Comparison of ENCODE assay signal across 27 mouse cellular contexts in genomic region chr1:154854564-154854963, GRCm38 (mm10). TPM values are rescaled to one million over a fixed set of nuclear protein-coding genes. Genes with fewer than 3 reads are reported as not detected.
A peak's percentile ranks its signal among the peaks of the same experiment; 100 is the strongest.
DNase-seq lines count a peak whose midpoint lies in the region; ATAC-seq and TF ChIP-seq lines count a peak whose summit lies in the region.
"Had no signal": no experiment of that assay in that cellular context is flagged by ENCODE, and none has a peak within 500 bp of the region (broad histone marks: within the 10 kb centered on the region; RNA-seq: fewer than 3 reads in every experiment).

No protein-coding gene starts in this region.

- no peaks in the 10 kb centered on the region for H3K27me3 ChIP-seq in spleen, adult 2 months (ENCODE audit: control insufficient read depth, insufficient read depth, low read length)
- H3K27me3 ChIP-seq: embryonic facial prominence, embryonic 13.5 days; forebrain, embryonic 12.5 days; heart, embryonic 12.5 days; hindbrain, embryonic 12.5 days; lung, embryonic 15.5 days; midbrain, embryonic 13.5 days; neural tube, embryonic 13.5 days had no signal

- WGBS in spleen, adult 2 months, result 8% methylated on average over 3 of the region's 3 CpGs

- H3K36me3 ChIP-seq in spleen, adult 2 months (ENCODE audit: control insufficient read depth, insufficient read depth, low read length), result no peaks in the 10 kb centered on the region
- H3K36me3 ChIP-seq: embryonic facial prominence, embryonic 13.5 days; forebrain, embryonic 12.5 days; heart, embryonic 12.5 days; hindbrain, embryonic 12.5 days; lung, embryonic 15.5 days; midbrain, embryonic 13.5 days; neural tube, embryonic 13.5 days had no signal

- no peak for TF ChIP-seq CTCF in spleen, adult 2 months (IDR thresholded peaks at IDR 0.05; ENCODE audit: extremely low read depth, insufficient read depth, insufficient read length, insufficient replicate concordance)

- no peak for TF ChIP-seq POLR2A in spleen, adult 2 months (IDR thresholded peaks at IDR 0.05; ENCODE audit: low read depth, low read length)

- H3K27ac ChIP-seq in spleen, adult 2 months (ENCODE audit: insufficient read depth, low read length), result peak overlapping the region; percentile 39
- H3K27ac ChIP-seq: embryonic facial prominence, embryonic 13.5 days; forebrain, embryonic 12.5 days; hindbrain, embryonic 12.5 days; kidney, postnatal 0 days; lung, embryonic 15.5 days; midbrain, embryonic 13.5 days; neural tube, embryonic 13.5 days had no signal

- DNase-seq in CD4-positive, CD25-positive, alpha-beta regulatory T cell, adult 2 months (ENCODE audit: low read depth, low spot score), result peak; percentile 7
- peak; percentile 22 to 36 for DNase-seq in spleen, adult 2 months (ENCODE audit: low read depth in 1 of 2, low spot score in 2 of 2)
- DNase-seq in spleen, postnatal 14 days (ENCODE audit: low spot score in 2 of 2), result no peak
- DNase-seq in naive thymus-derived CD4-positive, alpha-beta T cell, adult 2 months (ENCODE audit: low read depth), result peak; percentile 9
- DNase-seq in layer of hippocampus, adult 18-20 months (ENCODE audit: low spot score in 2 of 2), result no peak
- no peak for DNase-seq in cerebellum, postnatal 4 days (ENCODE audit: low spot score in 2 of 2)
- DNase-seq: adrenal gland, adult 8-10 months; cerebellum, adult 18-20 months; cerebellum, postnatal 14 days; embryo, embryonic 11 days; heart, postnatal 14 days; kidney, adult 18-20 months; right cerebral cortex, adult 18-20 months; right cerebral cortex, postnatal 4 days; thymus, postnatal 25 days had no signal

- peaks cover 43% of the 10 kb centered on the region for H3K4me1 ChIP-seq in spleen, adult 2 months (ENCODE audit: control insufficient read depth, insufficient read depth, insufficient read length)
- H3K4me1 ChIP-seq: embryonic facial prominence, embryonic 13.5 days; heart, embryonic 12.5 days; lung, embryonic 15.5 days had no signal

- ATAC-seq in CD4-positive, CD25-positive, alpha-beta regulatory T cell, adult 4 months, result no peak
- ATAC-seq in granulocyte monocyte progenitor cell, adult 5-6 weeks (replicated peaks; ENCODE audit: poor library complexity, severe bottlenecking), result peak; percentile 95
- ATAC-seq: activated CD4-positive, CD25-positive, alpha-beta regulatory T cell, adult 4 months; midbrain, embryonic 13.5 days had no signal

- H3K4me3 ChIP-seq in spleen, adult 2 months (ENCODE audit: extremely low read depth, insufficient read depth, insufficient read length), result no peak overlapping the region
- H3K4me3 ChIP-seq: embryonic facial prominence, embryonic 13.5 days; erythroblast, embryonic 14.5 days; forebrain, embryonic 12.5 days; heart, embryonic 12.5 days; hindbrain, embryonic 12.5 days; lung, embryonic 15.5 days; midbrain, embryonic 13.5 days; neural tube, embryonic 13.5 days had no signal

RNA-seq across cellular contexts. Expression of gene Cacna1e, which starts 29.7 kb away (rescaled TPM):
- polyA plus RNA-seq in CD4-positive, CD25-positive, alpha-beta regulatory T cell, adult 4 months (2017; shearing (Covaris generic)), result under 1 TPM; 0.15 to 0.27 TPM
- polyA plus RNA-seq in spleen, adult 2 months (2012; rRNA removed), result 4.5 and 7.0 TPM in 2 replicates
- total RNA-seq in granulocyte monocyte progenitor cell, adult 5-6 weeks (2014; fragmentation: Nextera tagmentation), result not detected in 2 replicates
- total RNA-seq in granulocyte monocyte progenitor cell, adult 5-6 weeks (2017), result under 0.01 TPM in 1 of 2 replicates, not detected in the other
- total RNA-seq in layer of hippocampus, adult 18-20 months (2021), result 100 to 1,000 TPM; 192 to 203 TPM
- polyA plus RNA-seq: erythroblast, embryonic 14.5 days had no signal

Comparison
In these comparisons a context has a peak if more than half of its experiments do, and no peak if none do; other contexts are left out.
1. DNase-seq: peak in CD4-positive, CD25-positive, alpha-beta regulatory T cell, adult 2 months (single experiment), spleen, adult 2 months (2 of 2) and naive thymus-derived CD4-positive, alpha-beta T cell, adult 2 months (single experiment); none in spleen, postnatal 14 days (0 of 2), layer of hippocampus, adult 18-20 months (0 of 2) and cerebellum, postnatal 4 days (0 of 2).
2. RNA of gene Cacna1e, which starts 29.7 kb away (total RNA-seq): 192 to 203 TPM in layer of hippocampus, adult 18-20 months; under 0.01 TPM in granulocyte monocyte progenitor cell, adult 5-6 weeks; every median in the first group is over 100 times any median in the second.